In genomic region chr13:21200043-21200999, GRCm38 (mm10) we compare ENCODE assay signal across 7 mouse cellular contexts. TPM values are rescaled to one million over a fixed set of nuclear protein-coding genes. Genes with fewer than 3 reads are reported as not detected.
A peak's percentile ranks its signal among the peaks of the same experiment; 100 is the strongest.
DNase-seq lines count a peak whose midpoint lies in the region; ATAC-seq lines count a peak whose summit lies in the region.

No protein-coding gene starts in this region.

- 6% methylated on average over 48 of the region's 48 CpGs for WGBS in limb, embryonic 10.5 days
- 4% methylated on average over 48 of the region's 48 CpGs for WGBS in midbrain, embryonic 13.5 days

- ATAC-seq in granulocyte monocyte progenitor cell, adult 5-6 weeks (replicated peaks; ENCODE audit: poor library complexity, severe bottlenecking), result peak; percentile 93
- ATAC-seq in midbrain, embryonic 13.5 days, result peak; percentile 96

- peak overlapping the region; percentile 62 for H3K4me2 ChIP-seq in midbrain, embryonic 13.5 days (replicated peaks)

- H3K36me3 ChIP-seq in limb, embryonic 10.5 days, result peaks cover 4% of the 10 kb centered on the region
- peaks cover 6% of the 10 kb centered on the region for H3K36me3 ChIP-seq in midbrain, embryonic 13.5 days

- H3K27ac ChIP-seq in limb, embryonic 10.5 days, result peak overlapping the region; percentile 79
- H3K27ac ChIP-seq in midbrain, embryonic 13.5 days, result peak overlapping the region; percentile 65

- H3K4me1 ChIP-seq in limb, embryonic 10.5 days, result 0 out of 2 replicates have a peak, but pooled peaks cover 8% of the 10 kb centered on the region
- peaks cover 4% of the 10 kb centered on the region; the same call in 1 of the 2 replicates for H3K4me1 ChIP-seq in midbrain, embryonic 13.5 days (replicated peaks)

- peak overlapping the region; percentile 68 for H3K4me3 ChIP-seq in limb, embryonic 10.5 days
- H3K4me3 ChIP-seq in midbrain, embryonic 13.5 days (replicated peaks), result peak overlapping the region; percentile 69

- H3K9ac ChIP-seq in midbrain, embryonic 13.5 days (replicated peaks), result peak overlapping the region; percentile 66

- H3K9me3 ChIP-seq in limb, embryonic 10.5 days (replicated peaks), result no peaks in the 10 kb centered on the region
- H3K9me3 ChIP-seq in midbrain, embryonic 13.5 days, result no peaks in the 10 kb centered on the region

- DNase-seq in adrenal gland, adult 8-10 months, result peak; percentile 89
- peak; percentile 97 for DNase-seq in embryo, embryonic 9.5 days (ENCODE audit: extremely low spot score)
- DNase-seq in kidney, adult 11 months, result peak; percentile 90
- DNase-seq in limb, embryonic 10.5 days (ENCODE audit: low spot score), result peak; percentile 97
- peak; percentile 87 for DNase-seq in spleen, adult 12 weeks (ENCODE audit: low spot score)

- H3K27me3 ChIP-seq in limb, embryonic 10.5 days (ENCODE audit: low read depth, poor library complexity, severe bottlenecking), result no peaks in the 10 kb centered on the region
- H3K27me3 ChIP-seq in midbrain, embryonic 13.5 days, result no peaks in the 10 kb centered on the region

RNA-seq across cellular contexts. Expression of gene Trim27, which starts 21.1 kb away (rescaled TPM):
- total RNA-seq in adrenal gland, adult 8-10 months (2022), result 10 to 100 TPM; 46.8 to 54.3 (median 52.6) TPM
- 142 and 143 TPM in 2 replicates for total RNA-seq in granulocyte monocyte progenitor cell, adult 5-6 weeks (2014; fragmentation: Nextera tagmentation)
- 144 and 167 TPM in 2 replicates for total RNA-seq in granulocyte monocyte progenitor cell, adult 5-6 weeks (2017)
- 200 and 218 TPM in 2 replicates for polyA plus RNA-seq in limb, embryonic 10.5 days (2016; fragmentation: Nextera tagmentation; extraction: Ambion mirVana)
- 87.2 and 95.5 TPM in 2 replicates for polyA plus RNA-seq in midbrain, embryonic 13.5 days (2015; fragmentation: Nextera tagmentation; extraction: Ambion mirVana)

RNA-seq across cellular contexts. Expression of gene Olfr1368, which starts 54.7 kb away (rescaled TPM):
- total RNA-seq in adrenal gland, adult 8-10 months (2022), result not detected
- total RNA-seq in granulocyte monocyte progenitor cell, adult 5-6 weeks (2014; fragmentation: Nextera tagmentation), result not detected in 2 replicates
- not detected in 2 replicates for total RNA-seq in granulocyte monocyte progenitor cell, adult 5-6 weeks (2017)
- polyA plus RNA-seq in limb, embryonic 10.5 days (2016; fragmentation: Nextera tagmentation; extraction: Ambion mirVana), result not detected in 2 replicates
- polyA plus RNA-seq in midbrain, embryonic 13.5 days (2015; fragmentation: Nextera tagmentation; extraction: Ambion mirVana), result not detected in 2 replicates

Comparison
In these comparisons a context has a peak if more than half of its experiments do, and no peak if none do; other contexts are left out.
1. Peak in every context shown above with its lines: DNase-seq, ATAC-seq, H3K4me3 ChIP-seq and H3K27ac ChIP-seq.